Mouse (Mus musculus) intestine, embryonic 15.5 days (tissue): Measurements from ENCODE around the gene Iqcf5. TPM values are rescaled to one million over a fixed set of nuclear protein-coding genes. Genes with fewer than 3 reads are reported as not detected.

ENCODE experiments used
- ATAC-seq: fragments of 200-750 bp; cut with Nextera tagmentation; 2 replicates; pipeline ENCODE4 v1.8.0; 2017; ENCODE audit warnings: moderate TSS enrichment, moderate library complexity
- H3K27ac ChIP-seq: fragments of 300-500 bp; sonication (generic); 2 replicates; pipeline ENCODE4 v1.5.1; 2015; ENCODE audit warnings: mild to moderate bottlenecking, inconsistent platforms
- H3K27me3 ChIP-seq: fragments of 300-500 bp; sonication (generic); replicated peaks from 2 replicates; pipeline ENCODE4 v1.6.1; 2015; ENCODE audit warnings: inconsistent platforms
- H3K36me3 ChIP-seq: fragments of 300-500 bp; sonication (generic); 2 replicates; pipeline ENCODE4 v1.6.1; 2015; ENCODE audit warnings: inconsistent platforms
- H3K4me1 ChIP-seq: fragments of 300-500 bp; sonication (generic); replicated peaks from 2 replicates; pipeline ENCODE4 v1.6.1; 2015; ENCODE audit warnings: inconsistent platforms
- H3K4me2 ChIP-seq: fragments of 300-500 bp; sonication (generic); replicated peaks from 2 replicates; pipeline ENCODE4 v1.6.1; 2015; ENCODE audit warnings: mild to moderate bottlenecking, inconsistent platforms
- H3K4me3 ChIP-seq: fragments of 300-500 bp; sonication (generic); replicated peaks from 2 replicates; pipeline ENCODE4 v1.5.1; 2015; ENCODE audit warnings: inconsistent platforms
- H3K9ac ChIP-seq: fragments of 300-500 bp; sonication (generic); 2 replicates; pipeline ENCODE4 v1.6.1; 2015; ENCODE audit warnings: inconsistent platforms
- H3K9me3 ChIP-seq: fragments of 300-500 bp; sonication (generic); 2 replicates; pipeline ENCODE4 v1.6.1; 2016; ENCODE audit warnings: inconsistent platforms
- WGBS: fragments of 180-500 bp; shearing (Covaris S2); methylation state at CpG from one replicate; pipeline ENCODE4 v1.1.7; 2015; 5-methylcytosine and 5-hydroxymethylcytosine counted together
- polyA plus RNA-seq: library from polyadenylated mRNA; unstranded; fragments of >200 nt; fragmentation: Nextera tagmentation; extraction: Ambion mirVana; gene quantifications from 2 replicates; pipeline ENCODE4 v1.2.1, GENCODE M21; 2015

The Iqcf5 gene
- polyA plus RNA-seq, 1 experiment from 2014 or later = not detected

DNA sequence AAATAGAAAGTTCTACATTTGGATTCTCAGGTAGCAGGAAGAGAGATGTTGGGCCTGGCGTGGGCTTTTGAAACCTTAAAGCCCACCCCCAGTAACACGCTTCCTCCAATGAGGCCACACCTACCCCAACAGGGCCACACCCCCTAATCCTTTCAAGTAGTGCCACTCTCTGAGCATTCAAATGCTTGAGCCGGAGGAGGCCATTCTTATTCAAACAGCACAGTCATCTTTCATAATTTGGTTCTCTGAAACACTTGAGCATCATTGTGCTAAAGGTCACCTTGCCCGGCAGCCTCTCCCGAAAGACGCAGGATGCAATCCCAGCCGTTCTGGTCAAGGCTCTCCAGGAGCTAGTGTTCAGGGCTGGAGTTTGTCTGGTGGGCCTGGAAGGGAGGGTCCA is 19.9 kb downstream of the Iqcf5 start:
- no peaks in the 10 kb centered on the region for H3K27me3 ChIP-seq
- H3K4me2 ChIP-seq = no peak overlapping the region
- H3K4me3 ChIP-seq = no peak overlapping the region
- no peaks in the 10 kb centered on the region for H3K9me3 ChIP-seq
- WGBS = 93% methylated on average over 7 of the region's 7 CpGs
- no peak for ATAC-seq
- H3K36me3 ChIP-seq = no peaks in the 10 kb centered on the region
- no peak overlapping the region for H3K9ac ChIP-seq
- no peak overlapping the region for H3K27ac ChIP-seq
- H3K4me1 ChIP-seq = no peaks in the 10 kb centered on the region

DNA sequence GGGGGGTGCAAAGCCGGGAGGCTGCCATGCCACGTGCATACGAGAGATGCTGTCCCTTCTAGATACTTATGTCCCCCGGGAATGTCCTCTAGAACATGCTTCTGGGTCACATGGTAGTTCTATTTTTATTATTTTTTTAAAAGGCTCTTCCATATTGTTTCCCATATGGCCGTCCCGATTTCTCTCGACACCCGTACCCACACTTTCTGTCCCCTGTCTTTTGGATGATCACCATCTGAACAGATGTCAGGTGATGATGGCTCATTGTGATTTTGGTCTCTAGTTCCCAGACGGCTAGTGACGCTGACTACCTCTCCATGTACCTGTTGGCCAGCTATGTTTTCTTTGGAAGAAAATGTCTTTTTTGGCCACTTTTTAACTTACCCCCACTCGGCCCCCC is 20.6 kb downstream of the Iqcf5 start:
- H3K27ac ChIP-seq = no peak overlapping the region
- no peak overlapping the region for H3K9ac ChIP-seq
- no peaks in the 10 kb centered on the region for H3K4me1 ChIP-seq
- 89% methylated on average over 11 of the region's 11 CpGs for WGBS
- H3K4me3 ChIP-seq = no peak overlapping the region
- no peak overlapping the region for H3K4me2 ChIP-seq
- no peaks in the 10 kb centered on the region for H3K27me3 ChIP-seq
- H3K36me3 ChIP-seq = no peaks in the 10 kb centered on the region
- H3K9me3 ChIP-seq = no peaks in the 10 kb centered on the region
- ATAC-seq = no peak

DNA sequence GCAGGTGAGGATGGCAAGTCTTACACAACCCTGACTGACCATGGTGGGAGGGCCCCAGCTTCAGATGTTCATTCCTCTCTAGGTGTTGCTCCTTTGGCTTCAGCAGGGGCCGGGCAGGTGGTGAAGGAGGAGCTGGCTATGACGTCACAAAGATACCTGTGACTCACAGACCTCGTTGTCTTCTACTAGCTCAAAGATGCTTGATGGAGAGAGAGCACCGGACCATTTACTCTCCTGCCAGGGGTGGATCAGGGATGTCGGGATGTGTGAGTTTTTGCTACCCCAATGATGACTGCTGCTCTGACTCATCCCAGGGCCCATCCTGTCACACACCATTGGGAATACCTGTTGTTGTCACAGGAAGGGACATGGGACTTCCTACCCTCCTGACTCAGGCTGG is 47.2 kb downstream of the Iqcf5 start, which contains the start of gene Iqcf3:
Iqcf3 (minus strand) TSS at position 101 of the 400 bp plus-strand sequence.
- no peaks in the 10 kb centered on the region for H3K27me3 ChIP-seq

DNA sequence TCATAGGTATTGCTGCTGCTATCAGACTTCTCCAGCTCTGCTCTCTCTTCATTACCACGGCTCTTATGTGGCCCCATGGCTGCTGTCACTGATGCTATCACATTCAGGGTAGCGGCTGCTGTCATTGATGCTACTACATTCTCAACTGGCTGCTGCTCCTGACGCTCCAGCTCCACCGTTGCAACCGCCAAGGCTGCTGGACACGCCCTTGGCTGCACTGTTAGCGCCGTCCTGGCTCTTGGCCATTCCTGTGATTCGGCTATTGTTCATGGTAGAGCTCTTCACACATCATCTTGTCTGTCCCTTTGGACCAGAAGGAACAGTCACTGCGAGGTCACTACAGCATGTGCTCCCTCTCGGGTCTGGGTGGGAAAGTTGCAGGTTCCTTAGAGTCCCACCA is 47.9 kb downstream of the Iqcf5 start:
- no peaks in the 10 kb centered on the region for H3K9me3 ChIP-seq
- no peak overlapping the region for H3K27ac ChIP-seq
- ATAC-seq = no peak
- H3K36me3 ChIP-seq = no peaks in the 10 kb centered on the region
- no peaks in the 10 kb centered on the region for H3K27me3 ChIP-seq
- 89% methylated on average over 11 of the region's 11 CpGs for WGBS
- no peak overlapping the region for H3K4me3 ChIP-seq
- H3K4me2 ChIP-seq = no peak overlapping the region
- H3K9ac ChIP-seq = no peak overlapping the region
- 0 out of 2 replicates have a peak, but pooled peaks cover 3% of the 10 kb centered on the region for H3K4me1 ChIP-seq

More for the DNA sequence above, 47.2 kb downstream of the Iqcf5 start, which contains the start of gene Iqcf3:
- no peaks in the 10 kb centered on the region for H3K9me3 ChIP-seq
- H3K27ac ChIP-seq = no peak within 1 kb of the TSS
- H3K4me2 ChIP-seq = no peak within 1 kb of the TSS
- no peaks in the 10 kb centered on the region for H3K36me3 ChIP-seq
- 0 out of 2 replicates have a peak, but pooled peaks cover 2% of the 10 kb centered on the region for H3K4me1 ChIP-seq
- 90% methylated on average over 5 of the region's 5 CpGs for WGBS
- no peak for ATAC-seq
- no peak within 1 kb of the TSS for H3K4me3 ChIP-seq
- H3K9ac ChIP-seq = no peak within 1 kb of the TSS

DNA sequence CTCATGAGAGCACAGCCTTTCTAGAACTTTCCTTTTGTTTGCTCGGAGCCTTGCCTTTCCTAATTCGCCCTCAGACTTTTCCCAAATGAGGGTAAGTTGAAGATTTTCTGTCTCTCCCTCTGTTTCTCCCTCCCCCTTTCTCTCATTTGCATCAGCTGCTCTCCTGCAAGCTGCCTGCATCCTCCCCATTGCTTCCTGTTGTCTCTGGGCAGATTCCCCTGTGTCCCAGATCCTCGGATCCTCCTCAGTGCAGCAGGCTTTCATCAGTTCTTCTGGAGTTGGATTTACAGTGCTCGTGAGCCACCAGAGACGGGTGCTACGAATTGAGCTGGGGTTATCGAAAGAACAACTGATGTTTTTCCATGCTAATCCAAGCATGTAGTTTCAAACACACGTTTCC is 49.7 kb downstream of the Iqcf5 start:
- 74% methylated on average over 8 of the region's 8 CpGs for WGBS
- Histone ChIP-seq H3K27me3 (no peaks in the 10 kb centered on the region), H3K4me2 (no peak overlapping the region), H3K27ac (no peak overlapping the region), H3K9ac (no peak overlapping the region), H3K4me3 (no peak overlapping the region), H3K4me1 (0 out of 2 replicates have a peak, but pooled peaks cover 3% of the 10 kb centered on the region), H3K36me3 (no peaks in the 10 kb centered on the region), H3K9me3 (no peaks in the 10 kb centered on the region)
- ATAC-seq = no peak

Other genes starting within 250 kb of the Iqcf5 start
- 25.9 and 28.2 TPM in 2 replicates for gene Poc1a, start 233.5 kb upstream of the Iqcf5 start, polyA plus RNA-seq
- gene Dusp7, start 145.9 kb upstream of the Iqcf5 start, polyA plus RNA-seq = 10.0 and 10.3 TPM in 2 replicates
- 981 and 1,002 TPM in 2 replicates for gene Rpl29, start 85.1 kb upstream of the Iqcf5 start, polyA plus RNA-seq
- gene Acy1, start 76.3 kb upstream of the Iqcf5 start, polyA plus RNA-seq = 47.7 and 48.7 TPM in 2 replicates
- 25.4 and 31.8 TPM in 2 replicates for gene Abhd14b, start 67.1 kb upstream of the Iqcf5 start, polyA plus RNA-seq
- gene Abhd14a, start 66.9 kb upstream of the Iqcf5 start, polyA plus RNA-seq = 49.1 and 51.0 TPM in 2 replicates
- 43.7 and 49.5 TPM in 2 replicates for gene Pcbp4, start 61.3 kb upstream of the Iqcf5 start, polyA plus RNA-seq
- 0.20 and 0.45 TPM in 2 replicates for gene Gpr62, start 48.6 kb upstream of the Iqcf5 start, polyA plus RNA-seq
- gene Rrp9, start 38.6 kb upstream of the Iqcf5 start, polyA plus RNA-seq = 49.9 and 50.0 TPM in 2 replicates
- 2.4 and 2.5 TPM in 2 replicates for gene Parp3, start 37.6 kb upstream of the Iqcf5 start, polyA plus RNA-seq
- not detected in 2 replicates for gene Iqcf1, start 14.6 kb upstream of the Iqcf5 start, polyA plus RNA-seq
- not detected in 2 replicates for gene Iqcf3, start 47.1 kb downstream of the Iqcf5 start, polyA plus RNA-seq
- gene Iqcf4, start 56.4 kb downstream of the Iqcf5 start, polyA plus RNA-seq = not detected in 2 replicates
- gene Iqcf6, start 112.0 kb downstream of the Iqcf5 start, polyA plus RNA-seq = not detected in 2 replicates
- gene Grm2, start 141.5 kb downstream of the Iqcf5 start, polyA plus RNA-seq = not detected in 2 replicates
- 52.6 and 59.5 TPM in 2 replicates for gene Tex264, start 171.4 kb downstream of the Iqcf5 start, polyA plus RNA-seq